Mouse (Mus musculus) embryonic facial prominence, embryonic 10.5 days (tissue): ENCODE measurements around the gene Csnk2a2. TPM values are rescaled to one million over a fixed set of nuclear protein-coding genes. Genes with fewer than 3 reads are reported as not detected.

Source experiments
- DNase-seq: peaks from one replicate; pipeline ENCODE4 v3.0.0-alpha.2; 2017; ENCODE audit warnings: low spot score
- H3K27ac ChIP-seq: fragments of 300-500 bp; sonication (generic); replicated peaks from 2 replicates; pipeline ENCODE4 v1.5.1; 2016; ENCODE audit warnings: mild to moderate bottlenecking
- H3K27me3 ChIP-seq: fragments of 300-500 bp; sonication (generic); replicated peaks from 2 replicates; pipeline ENCODE4 v1.6.1; 2016; ENCODE audit warnings: low read depth, mild to moderate bottlenecking; ENCODE audit not compliant: poor library complexity, severe bottlenecking
- H3K36me3 ChIP-seq: fragments of 300-500 bp; sonication (generic); replicated peaks from 2 replicates; pipeline ENCODE4 v1.6.1; 2016; ENCODE audit warnings: mild to moderate bottlenecking, moderate library complexity
- H3K4me1 ChIP-seq: fragments of 300-500 bp; sonication (generic); 2 replicates; pipeline ENCODE4 v1.6.1; 2016
- H3K4me3 ChIP-seq: fragments of 300-500 bp; sonication (generic); 2 replicates; pipeline ENCODE4 v1.5.1; 2016; ENCODE audit warnings: mild to moderate bottlenecking, moderate library complexity
- H3K9me3 ChIP-seq: fragments of 300-500 bp; sonication (generic); 2 replicates; pipeline ENCODE4 v1.6.1; 2016; ENCODE audit warnings: mild to moderate bottlenecking
- WGBS: fragments of 180-500 bp; shearing (Covaris S2); methylation state at CpG from one replicate; pipeline ENCODE4 v1.1.7; 2016; 5-methylcytosine and 5-hydroxymethylcytosine counted together
- polyA plus RNA-seq: library from polyadenylated mRNA; unstranded; fragments of >200 nt; fragmentation: Nextera tagmentation; extraction: Ambion mirVana; gene quantifications from 2 replicates; pipeline ENCODE4 v1.2.1, GENCODE M21; 2016

The Csnk2a2 gene
- polyA plus RNA-seq, 1 experiment from 2014 or later, result 15.2 TPM

- Histone ChIP-seq H3K9me3 (no peaks in the 10 kb centered on the region), H3K36me3 (no peaks in the 10 kb centered on the region), H3K4me3 (no peak overlapping the region), H3K27ac (peak overlapping the region; percentile 72), H3K4me1 (peaks cover 36% of the 10 kb centered on the region), H3K27me3 (no peaks in the 10 kb centered on the region)
- no peak for DNase-seq
- WGBS, result 48% methylated on average over 11 of the region's 11 CpGs
Measured at GRCm38 (mm10) chr8:95396752-95397151, 93.1 kb downstream of the Csnk2a2 start.

Other genes with a start within 250 kb of the Csnk2a2 start
- gene Cngb1, start 183.5 kb downstream of the Csnk2a2 start, polyA plus RNA-seq, result not detected in 2 replicates
- gene Tepp, start 179.5 kb downstream of the Csnk2a2 start, polyA plus RNA-seq, result not detected in 2 replicates
- gene Zfp319, start 158.1 kb downstream of the Csnk2a2 start, polyA plus RNA-seq, result 11.5 and 12.4 TPM in 2 replicates
- 42.2 and 47.0 TPM in 2 replicates for gene Usb1, start 157.8 kb downstream of the Csnk2a2 start, polyA plus RNA-seq
- gene Mmp15, start 137.8 kb downstream of the Csnk2a2 start, polyA plus RNA-seq, result 11.3 and 12.5 TPM in 2 replicates
- 141 and 148 TPM in 2 replicates for gene Cfap20, start 55.2 kb downstream of the Csnk2a2 start, polyA plus RNA-seq
- gene Ccdc113, start 44.0 kb upstream of the Csnk2a2 start, polyA plus RNA-seq, result 0.11 and 0.30 TPM in 2 replicates
- gene Prss54, start 86.3 kb upstream of the Csnk2a2 start, polyA plus RNA-seq, result not detected in 2 replicates
- gene Gins3, start 143.4 kb upstream of the Csnk2a2 start, polyA plus RNA-seq, result 31.8 and 32.2 TPM in 2 replicates
- gene Ndrg4, start 186.9 kb upstream of the Csnk2a2 start, polyA plus RNA-seq, result 18.5 and 20.6 TPM in 2 replicates
- 19.9 and 21.0 TPM in 2 replicates for gene Setd6, start 225.8 kb upstream of the Csnk2a2 start, polyA plus RNA-seq